Mouse (Mus musculus): ENCODE results near the gene Mdga1. TPM values are rescaled to one million over a fixed set of nuclear protein-coding genes. Genes with fewer than 3 reads are reported as not detected.

Gene Mdga1
- polyA plus RNA-seq, 1 experiment, result 2.0 TPM

DNA sequence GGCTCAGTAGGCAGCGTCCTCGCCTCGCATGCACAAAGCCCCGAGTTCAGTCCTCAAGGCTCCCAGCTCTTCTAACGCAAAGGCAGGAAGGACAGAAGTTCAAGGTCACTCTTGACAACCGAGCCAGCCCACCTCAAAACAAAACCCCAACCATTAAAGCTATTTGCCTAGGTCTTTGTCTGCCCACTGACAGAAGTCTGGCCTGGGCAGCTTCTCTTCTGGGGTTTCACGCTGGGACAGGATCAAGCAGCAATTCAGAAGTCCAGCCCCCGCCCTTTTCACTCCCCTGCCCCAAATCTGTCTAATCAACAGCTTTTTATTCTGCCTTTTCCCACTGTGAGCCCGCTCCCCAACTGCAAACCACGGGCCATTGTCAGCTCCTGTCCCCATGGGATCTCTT, 89.6 kb downstream of the Mdga1 start:
- H3K36me3 ChIP-seq (ENCODE audit: control insufficient read depth, insufficient read depth), result no peaks in the 10 kb centered on the region
- H3K4me3 ChIP-seq (ENCODE audit: insufficient read depth, poor library complexity, severe bottlenecking), result no peak overlapping the region
- peaks cover 5% of the 10 kb centered on the region for H3K27me3 ChIP-seq (ENCODE audit: control insufficient read depth, insufficient read depth, insufficient read length)
- TF ChIP-seq FOSL1 (IDR thresholded peaks at IDR 0.05; ENCODE audit: insufficient read depth, low read length, poor library complexity, severe bottlenecking) (no peak), MYOG (IDR thresholded peaks at IDR 0.05; ENCODE audit: control insufficient read depth, extremely low read depth, insufficient read length) (no peak), USF1 (IDR thresholded peaks at IDR 0.05; ENCODE audit: low read depth) (no peak), CEBPB (IDR thresholded peaks at IDR 0.05; ENCODE audit: low read depth) (no peak), MYOD1 (IDR thresholded peaks at IDR 0.05; ENCODE audit: control insufficient read depth, insufficient read length, low read depth) (no peak), MAX (IDR thresholded peaks at IDR 0.05) (no peak), CTCF (IDR thresholded peaks at IDR 0.05; ENCODE audit: control insufficient read depth, insufficient read depth, insufficient read length) (no peak)
- H3K79me2 ChIP-seq (ENCODE audit: control insufficient read depth, insufficient read depth), result no peaks in the 10 kb centered on the region
- H3K79me3 ChIP-seq (ENCODE audit: low read depth), result no peaks in the 10 kb centered on the region
- no peak overlapping the region for H3ac ChIP-seq (ENCODE audit: control insufficient read depth, insufficient read length, low read depth)

DNA sequence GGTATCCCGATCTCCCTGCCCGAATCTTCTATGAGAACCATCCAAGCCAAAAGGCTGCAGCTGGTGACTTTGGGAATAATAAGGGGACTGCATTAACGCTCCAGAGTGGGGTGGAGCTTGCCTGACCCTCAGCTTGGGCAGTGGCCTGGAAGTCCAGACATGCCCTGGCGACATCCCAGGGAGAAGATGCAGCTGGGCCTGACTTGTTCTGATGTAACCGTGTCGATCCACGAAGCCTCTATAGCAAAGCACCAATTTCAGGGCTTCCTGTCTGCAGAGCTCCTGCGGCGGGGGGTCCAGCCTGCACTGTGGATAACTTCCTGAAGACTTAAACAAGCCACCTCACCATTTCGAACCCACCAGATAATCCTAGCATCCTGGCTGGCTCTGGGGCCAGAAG, 90.9 kb downstream of the Mdga1 start:
- Histone ChIP-seq H3ac (ENCODE audit: control insufficient read depth, insufficient read length, low read depth) (no peak overlapping the region), H3K27me3 (ENCODE audit: control insufficient read depth, insufficient read depth, insufficient read length) (no peaks in the 10 kb centered on the region), H3K79me2 (ENCODE audit: control insufficient read depth, insufficient read depth) (no peaks in the 10 kb centered on the region), H3K36me3 (ENCODE audit: control insufficient read depth, insufficient read depth) (no peaks in the 10 kb centered on the region), H3K4me3 (ENCODE audit: insufficient read depth, poor library complexity, severe bottlenecking) (no peak overlapping the region), H3K79me3 (ENCODE audit: low read depth) (no peaks in the 10 kb centered on the region)
- no peak for TF ChIP-seq FOSL1 (IDR thresholded peaks at IDR 0.05; ENCODE audit: insufficient read depth, low read length, poor library complexity, severe bottlenecking)
- no peak for TF ChIP-seq MAX (IDR thresholded peaks at IDR 0.05)
- TF ChIP-seq USF1 (IDR thresholded peaks at IDR 0.05; ENCODE audit: low read depth), result no peak
- TF ChIP-seq MYOD1 (IDR thresholded peaks at IDR 0.05; ENCODE audit: control insufficient read depth, insufficient read length, low read depth), result no peak
- no peak for TF ChIP-seq CTCF (IDR thresholded peaks at IDR 0.05; ENCODE audit: control insufficient read depth, insufficient read depth, insufficient read length)
- TF ChIP-seq MYOG (IDR thresholded peaks at IDR 0.05; ENCODE audit: control insufficient read depth, extremely low read depth, insufficient read length), result no peak
- no peak for TF ChIP-seq CEBPB (IDR thresholded peaks at IDR 0.05; ENCODE audit: low read depth)

DNA sequence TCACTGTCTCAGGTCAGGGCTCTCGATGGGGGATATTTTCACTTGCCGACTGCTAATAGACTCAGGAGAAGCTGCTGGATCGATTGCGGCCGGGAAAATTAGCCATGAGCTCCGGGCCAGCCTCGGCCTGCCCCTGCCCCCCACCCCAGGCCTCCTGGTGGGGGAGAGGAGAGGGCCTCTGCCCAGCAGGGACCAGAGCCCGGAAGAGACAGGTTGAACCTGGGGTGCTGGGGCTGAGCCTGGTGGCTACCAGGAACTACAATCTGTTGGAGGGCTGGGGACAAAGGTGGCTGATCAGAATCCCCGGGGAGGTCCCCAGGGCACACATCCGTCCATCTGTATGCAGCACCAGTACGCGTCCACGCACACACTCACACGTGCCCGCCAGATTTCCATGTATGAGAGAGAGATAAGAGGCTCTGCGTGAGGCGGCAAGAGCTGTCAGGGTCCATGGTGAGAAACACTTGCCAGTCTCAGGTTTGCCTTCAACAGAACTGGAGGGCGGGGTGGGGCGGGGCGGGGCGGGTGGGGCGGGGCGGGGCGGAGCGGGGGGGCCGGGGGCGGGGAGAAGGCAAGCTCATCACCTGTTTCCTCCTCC, 95.7 kb downstream of the Mdga1 start:
- no peak overlapping the region for H3ac ChIP-seq (ENCODE audit: control insufficient read depth, insufficient read length, low read depth)
- H3K27me3 ChIP-seq (ENCODE audit: control insufficient read depth, insufficient read depth, insufficient read length), result no peaks in the 10 kb centered on the region
- H3K4me3 ChIP-seq (ENCODE audit: insufficient read depth, poor library complexity, severe bottlenecking), result no peak overlapping the region
- no peaks in the 10 kb centered on the region for H3K36me3 ChIP-seq (ENCODE audit: control insufficient read depth, insufficient read depth)
- no peaks in the 10 kb centered on the region for H3K79me2 ChIP-seq (ENCODE audit: control insufficient read depth, insufficient read depth)
- no peaks in the 10 kb centered on the region for H3K79me3 ChIP-seq (ENCODE audit: low read depth)
- TF ChIP-seq CEBPB (IDR thresholded peaks at IDR 0.05; ENCODE audit: low read depth), result no peak
- TF ChIP-seq CTCF (IDR thresholded peaks at IDR 0.05; ENCODE audit: control insufficient read depth, insufficient read depth, insufficient read length), result no peak
- TF ChIP-seq MYOG (IDR thresholded peaks at IDR 0.05; ENCODE audit: control insufficient read depth, extremely low read depth, insufficient read length), result no peak
- no peak for TF ChIP-seq FOSL1 (IDR thresholded peaks at IDR 0.05; ENCODE audit: insufficient read depth, low read length, poor library complexity, severe bottlenecking)
- TF ChIP-seq MAX (IDR thresholded peaks at IDR 0.05), result no peak
- no peak for TF ChIP-seq MYOD1 (IDR thresholded peaks at IDR 0.05; ENCODE audit: control insufficient read depth, insufficient read length, low read depth)
- TF ChIP-seq USF1 (IDR thresholded peaks at IDR 0.05; ENCODE audit: low read depth), result no peak

DNA sequence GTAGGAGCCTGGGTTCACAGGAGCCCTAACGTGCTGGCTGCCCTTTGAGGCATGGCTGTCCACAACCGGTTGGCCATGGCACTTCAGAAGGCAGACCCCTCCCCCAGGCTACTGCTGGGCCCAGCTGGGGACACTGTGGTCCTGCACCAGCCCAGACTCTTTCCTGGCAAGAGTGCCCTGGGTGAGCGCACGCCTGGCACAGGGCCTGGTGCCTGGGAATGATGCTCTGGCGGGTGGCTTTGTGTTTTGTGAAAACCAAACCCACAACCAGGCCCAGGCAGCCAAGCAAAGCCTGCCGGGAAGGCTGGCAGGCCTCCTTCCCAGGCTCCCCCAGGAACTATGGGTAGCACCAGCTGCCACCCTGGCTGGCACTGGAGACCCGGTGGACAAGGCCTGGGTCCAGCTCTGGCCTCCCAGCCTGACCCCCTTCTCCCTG, 96.3 kb downstream of the Mdga1 start:
- TF ChIP-seq USF1 (IDR thresholded peaks at IDR 0.05; ENCODE audit: low read depth) (no peak), CEBPB (IDR thresholded peaks at IDR 0.05; ENCODE audit: low read depth) (no peak), MYOG (IDR thresholded peaks at IDR 0.05; ENCODE audit: control insufficient read depth, extremely low read depth, insufficient read length) (no peak), FOSL1 (IDR thresholded peaks at IDR 0.05; ENCODE audit: insufficient read depth, low read length, poor library complexity, severe bottlenecking) (no peak), MYOD1 (IDR thresholded peaks at IDR 0.05; ENCODE audit: control insufficient read depth, insufficient read length, low read depth) (no peak)
- Histone ChIP-seq H3K36me3 (ENCODE audit: control insufficient read depth, insufficient read depth) (no peaks in the 10 kb centered on the region), H3K79me2 (ENCODE audit: control insufficient read depth, insufficient read depth) (no peaks in the 10 kb centered on the region), H3K79me3 (ENCODE audit: low read depth) (no peaks in the 10 kb centered on the region), H3ac (ENCODE audit: control insufficient read depth, insufficient read length, low read depth) (no peak overlapping the region), H3K27me3 (ENCODE audit: control insufficient read depth, insufficient read depth, insufficient read length) (no peaks in the 10 kb centered on the region), H3K4me3 (ENCODE audit: insufficient read depth, poor library complexity, severe bottlenecking) (no peak overlapping the region)

DNA sequence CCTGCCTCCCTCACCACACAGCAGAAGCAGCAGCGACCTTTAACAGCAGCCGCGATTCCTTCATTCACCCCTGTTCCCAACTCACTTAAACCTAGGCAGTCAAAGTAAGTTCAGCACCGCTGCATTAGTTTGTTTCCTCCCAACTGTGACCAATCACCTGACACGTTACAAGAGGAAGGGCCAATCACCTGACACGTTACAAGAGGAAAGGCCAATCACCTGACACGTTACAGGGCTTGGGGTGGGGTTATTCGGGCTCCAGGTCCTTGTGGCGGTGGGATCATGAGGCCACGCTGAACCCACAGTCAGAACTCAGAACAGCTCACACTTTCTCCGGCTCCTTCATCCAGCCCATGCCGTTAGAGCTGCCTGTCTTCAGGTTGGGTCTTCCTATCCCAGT, 99.6 kb downstream of the Mdga1 start:
- no peak overlapping the region for H3K4me3 ChIP-seq (ENCODE audit: insufficient read depth, poor library complexity, severe bottlenecking)
- H3ac ChIP-seq (ENCODE audit: control insufficient read depth, insufficient read length, low read depth), result no peak overlapping the region
- H3K79me2 ChIP-seq (ENCODE audit: control insufficient read depth, insufficient read depth), result no peaks in the 10 kb centered on the region
- no peaks in the 10 kb centered on the region for H3K79me3 ChIP-seq (ENCODE audit: low read depth)
- no peaks in the 10 kb centered on the region for H3K27me3 ChIP-seq (ENCODE audit: control insufficient read depth, insufficient read depth, insufficient read length)
- H3K36me3 ChIP-seq (ENCODE audit: control insufficient read depth, insufficient read depth), result no peaks in the 10 kb centered on the region
- TF ChIP-seq CEBPB (IDR thresholded peaks at IDR 0.05; ENCODE audit: low read depth) (no peak), MYOG (IDR thresholded peaks at IDR 0.05; ENCODE audit: control insufficient read depth, extremely low read depth, insufficient read length) (no peak), FOSL1 (IDR thresholded peaks at IDR 0.05; ENCODE audit: insufficient read depth, low read length, poor library complexity, severe bottlenecking) (no peak), USF1 (IDR thresholded peaks at IDR 0.05; ENCODE audit: low read depth) (no peak), MYOD1 (IDR thresholded peaks at IDR 0.05; ENCODE audit: control insufficient read depth, insufficient read length, low read depth) (no peak), MAX (IDR thresholded peaks at IDR 0.05) (no peak), CTCF (IDR thresholded peaks at IDR 0.05; ENCODE audit: control insufficient read depth, insufficient read depth, insufficient read length) (no peak)

DNA sequence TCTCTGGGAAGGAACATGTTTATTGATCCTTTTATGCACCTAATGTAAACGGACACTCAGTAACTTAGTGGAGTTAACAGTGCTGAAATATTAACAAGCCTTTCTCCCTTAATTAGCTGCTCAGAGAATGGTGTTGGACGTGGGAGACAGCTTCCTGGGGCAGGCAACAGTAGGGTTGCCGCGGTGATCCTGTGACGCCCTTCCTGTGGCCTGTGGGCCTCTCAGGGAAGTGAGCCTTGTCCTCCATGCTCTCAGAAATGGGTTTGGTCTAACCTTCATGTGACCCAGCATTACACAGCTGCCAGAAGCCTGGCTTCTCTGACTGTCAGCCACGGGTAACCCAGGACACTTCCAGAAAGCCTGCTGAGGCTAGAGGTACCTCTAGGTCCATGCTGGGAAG, 104.0 kb downstream of the Mdga1 start:
- no peak overlapping the region for H3ac ChIP-seq (ENCODE audit: control insufficient read depth, insufficient read length, low read depth)
- no peaks in the 10 kb centered on the region for H3K36me3 ChIP-seq (ENCODE audit: control insufficient read depth, insufficient read depth)
- no peaks in the 10 kb centered on the region for H3K79me2 ChIP-seq (ENCODE audit: control insufficient read depth, insufficient read depth)
- no peaks in the 10 kb centered on the region for H3K79me3 ChIP-seq (ENCODE audit: low read depth)
- TF ChIP-seq CEBPB (IDR thresholded peaks at IDR 0.05; ENCODE audit: low read depth) (no peak), CTCF (IDR thresholded peaks at IDR 0.05; ENCODE audit: control insufficient read depth, insufficient read depth, insufficient read length) (no peak), MAX (IDR thresholded peaks at IDR 0.05) (no peak), MYOD1 (IDR thresholded peaks at IDR 0.05; ENCODE audit: control insufficient read depth, insufficient read length, low read depth) (no peak), FOSL1 (IDR thresholded peaks at IDR 0.05; ENCODE audit: insufficient read depth, low read length, poor library complexity, severe bottlenecking) (no peak), MYOG (IDR thresholded peaks at IDR 0.05; ENCODE audit: control insufficient read depth, extremely low read depth, insufficient read length) (no peak), USF1 (IDR thresholded peaks at IDR 0.05; ENCODE audit: low read depth) (no peak)
- no peaks in the 10 kb centered on the region for H3K27me3 ChIP-seq (ENCODE audit: control insufficient read depth, insufficient read depth, insufficient read length)
- H3K4me3 ChIP-seq (ENCODE audit: insufficient read depth, poor library complexity, severe bottlenecking), result no peak overlapping the region
